In genomic region chr13:48544867-48545266, GRCm38 (mm10) we compare ENCODE assay signal across 8 mouse cellular contexts. TPM values are rescaled to one million over a fixed set of nuclear protein-coding genes. Genes with fewer than 3 reads are reported as not detected.
DNase-seq lines count a peak whose midpoint lies in the region; ATAC-seq and TF ChIP-seq lines count a peak whose summit lies in the region.
"Had no signal": no experiment of that assay in that cellular context is flagged by ENCODE, and none has a peak within 500 bp of the region (broad histone marks: within the 10 kb centered on the region; RNA-seq: fewer than 3 reads in every experiment).

No protein-coding gene starts in this region.

- peak overlapping the region; percentile 91 for H3K4me3 ChIP-seq in lung, postnatal 0 days (ENCODE audit: low read depth, low read length)
- peak overlapping the region; percentile 93 for H3K4me3 ChIP-seq in forebrain, embryonic 14.5 days (ENCODE audit: low read depth, low read length)
- peak overlapping the region; percentile 97 for H3K4me3 ChIP-seq in liver, embryonic 11.5 days (ENCODE audit: low read depth, low read length)
- H3K4me3 ChIP-seq in stomach, postnatal 0 days (ENCODE audit: low read depth, low read length): peak overlapping the region; percentile 96

- WGBS in lung, postnatal 0 days: 18% methylated on average over 4 of the region's 4 CpGs
- 56% methylated on average over 4 of the region's 4 CpGs for WGBS in forebrain, embryonic 14.5 days
- WGBS in liver, embryonic 11.5 days: 28% methylated on average over 4 of the region's 4 CpGs
- 24% methylated on average over 4 of the region's 4 CpGs for WGBS in stomach, postnatal 0 days

- peaks cover 21% of the 10 kb centered on the region; the same call in 1 of the 2 replicates for H3K4me1 ChIP-seq in lung, postnatal 0 days (ENCODE audit: insufficient read depth, low read depth, low read length)
- peaks cover 26% of the 10 kb centered on the region for H3K4me1 ChIP-seq in forebrain, embryonic 14.5 days (ENCODE audit: control insufficient read depth, insufficient read depth, low read length)
- H3K4me1 ChIP-seq in liver, embryonic 11.5 days (replicated peaks; ENCODE audit: control insufficient read depth, insufficient read depth, low read length): peaks cover 27% of the 10 kb centered on the region
- no peaks in the 10 kb centered on the region; the same call in none of the 2 replicates for H3K4me1 ChIP-seq in stomach, postnatal 0 days (replicated peaks; ENCODE audit: control insufficient read depth, insufficient read depth)

- H3K36me3 ChIP-seq in lung, postnatal 0 days (ENCODE audit: insufficient read depth, low read length): no peaks in the 10 kb centered on the region
- no peaks in the 10 kb centered on the region for H3K36me3 ChIP-seq in forebrain, embryonic 14.5 days (ENCODE audit: control insufficient read depth, insufficient read depth, low read length)
- no peaks in the 10 kb centered on the region for H3K36me3 ChIP-seq in liver, embryonic 11.5 days (ENCODE audit: control insufficient read depth, insufficient read depth, low read length)
- H3K36me3 ChIP-seq in stomach, postnatal 0 days (ENCODE audit: control insufficient read depth, insufficient read depth, low read length): no peaks in the 10 kb centered on the region

- ATAC-seq in lung, postnatal 0 days: no peak
- no peak for ATAC-seq in forebrain, embryonic 14.5 days
- ATAC-seq in liver, embryonic 11.5 days (replicated peaks; ENCODE audit: low FRiP score): no peak
- no peak for ATAC-seq in stomach, postnatal 0 days (ENCODE audit: low FRiP score, low TSS enrichment)

- H3K9me3 ChIP-seq in lung, postnatal 0 days (ENCODE audit: low read length): no peaks in the 10 kb centered on the region
- H3K9me3 ChIP-seq in forebrain, embryonic 14.5 days (replicated peaks; ENCODE audit: control insufficient read depth, low read length): no peaks in the 10 kb centered on the region
- no peaks in the 10 kb centered on the region for H3K9me3 ChIP-seq in liver, embryonic 11.5 days (ENCODE audit: control insufficient read depth, low read length)
- no peaks in the 10 kb centered on the region for H3K9me3 ChIP-seq in stomach, postnatal 0 days (ENCODE audit: control insufficient read depth, low read length)

- H3K9ac ChIP-seq in lung, postnatal 0 days (replicated peaks; ENCODE audit: low read depth): peak overlapping the region; percentile 71; the same call in 1 of the 2 replicates
- peak overlapping the region; percentile 98; the same call in 1 of the 2 replicates for H3K9ac ChIP-seq in forebrain, embryonic 14.5 days (ENCODE audit: low read length)
- H3K9ac ChIP-seq in liver, embryonic 11.5 days (ENCODE audit: low read depth, low read length): peak overlapping the region; percentile 89
- peak overlapping the region; percentile 82; the same call in 1 of the 2 replicates for H3K9ac ChIP-seq in stomach, postnatal 0 days (ENCODE audit: low read length)

- no peaks in the 10 kb centered on the region for H3K27me3 ChIP-seq in lung, postnatal 0 days (replicated peaks; ENCODE audit: insufficient read depth, low read length)
- no peaks in the 10 kb centered on the region for H3K27me3 ChIP-seq in forebrain, embryonic 14.5 days (replicated peaks; ENCODE audit: control insufficient read depth, insufficient read depth, low read length)
- H3K27me3 ChIP-seq in liver, embryonic 11.5 days (replicated peaks; ENCODE audit: control insufficient read depth, insufficient read depth, low read length): no peaks in the 10 kb centered on the region
- no peaks in the 10 kb centered on the region for H3K27me3 ChIP-seq in stomach, postnatal 0 days (ENCODE audit: control insufficient read depth, insufficient read depth, low read length)

- peak overlapping the region; percentile 100 for H3K27ac ChIP-seq in lung, postnatal 0 days (ENCODE audit: low read length)
- no peak overlapping the region for H3K27ac ChIP-seq in forebrain, embryonic 14.5 days (ENCODE audit: low read depth, low read length)
- H3K27ac ChIP-seq in liver, embryonic 11.5 days (ENCODE audit: low read depth, low read length): peak overlapping the region; percentile 95
- H3K27ac ChIP-seq in stomach, postnatal 0 days (replicated peaks): no peak overlapping the region

- peak; percentile 19; the same call in 1 of the 2 replicates for TF ChIP-seq EP300 in lung, postnatal 0 days (IDR thresholded peaks at IDR 0.05)
- TF ChIP-seq EP300 in stomach, postnatal 0 days (optimal IDR thresholded peaks at IDR 0.05): no peak

- H3K4me2 ChIP-seq in lung, postnatal 0 days (replicated peaks; ENCODE audit: low read depth, low read length): peak overlapping the region; percentile 66
- H3K4me2 ChIP-seq in forebrain, embryonic 14.5 days (ENCODE audit: low read length): peak overlapping the region; percentile 76
- peak overlapping the region; percentile 75 for H3K4me2 ChIP-seq in liver, embryonic 11.5 days
- H3K4me2 ChIP-seq in stomach, postnatal 0 days (replicated peaks; ENCODE audit: low read depth): peak overlapping the region; percentile 58

- no peak for DNase-seq in lung, postnatal 0 days (ENCODE audit: low spot score)
- no peak for DNase-seq in lung, postnatal 10 days
- DNase-seq in forebrain, embryonic 14.5 days (ENCODE audit: low spot score): no peak
- DNase-seq in liver, embryonic 11.5 days (ENCODE audit: low spot score): no peak
- DNase-seq in stomach, postnatal 0 days (ENCODE audit: low spot score): no peak
- DNase-seq in cerebellum, postnatal 36 days: no peak
- no peak for DNase-seq in adrenal gland, adult (ENCODE audit: inconsistent age in 2 of 2, low spot score in 1 of 2)
- DNase-seq: kidney, postnatal 10 days had no signal

- TF ChIP-seq CTCF in lung, postnatal 0 days (IDR thresholded peaks at IDR 0.05): no peak
- TF ChIP-seq CTCF in stomach, postnatal 0 days (IDR thresholded peaks at IDR 0.05; ENCODE audit: low read depth): no peak

RNA-seq across cellular contexts. Expression of gene A830005F24Rik, which starts 31.5 kb away (rescaled TPM):
- polyA plus RNA-seq in lung, postnatal 0 days (2015; fragmentation: Nextera tagmentation; extraction: Ambion mirVana): 0.41 TPM in 1 of 2 replicates, not detected in the other
- 2.8 and 3.4 TPM in 2 replicates for polyA plus RNA-seq in forebrain, embryonic 14.5 days (2014; fragmentation: Nextera tagmentation; extraction: Ambion mirVana)
- 1.2 and 1.5 TPM in 2 replicates for polyA plus RNA-seq in liver, embryonic 11.5 days (2014; fragmentation: Nextera tagmentation; extraction: Ambion mirVana)
- polyA plus RNA-seq in stomach, postnatal 0 days (2015; fragmentation: Nextera tagmentation; extraction: Ambion mirVana): 0.36 and 0.56 TPM in 2 replicates

RNA-seq across cellular contexts. Expression of gene Zfp169, which starts 31.6 kb away (rescaled TPM):
- 1.3 and 1.6 TPM in 2 replicates for polyA plus RNA-seq in lung, postnatal 0 days (2015; fragmentation: Nextera tagmentation; extraction: Ambion mirVana)
- polyA plus RNA-seq in forebrain, embryonic 14.5 days (2014; fragmentation: Nextera tagmentation; extraction: Ambion mirVana): 6.0 and 7.8 TPM in 2 replicates
- polyA plus RNA-seq in liver, embryonic 11.5 days (2014; fragmentation: Nextera tagmentation; extraction: Ambion mirVana): 2.9 and 3.4 TPM in 2 replicates
- polyA plus RNA-seq in stomach, postnatal 0 days (2015; fragmentation: Nextera tagmentation; extraction: Ambion mirVana): 1.3 and 1.9 TPM in 2 replicates

Comparison
In these comparisons a context has a peak if more than half of its experiments do, and no peak if none do; other contexts are left out.
1. H3K27ac ChIP-seq: peak in lung, postnatal 0 days (single experiment) and liver, embryonic 11.5 days (single experiment); none in forebrain, embryonic 14.5 days (single experiment) and stomach, postnatal 0 days (single experiment).
2. Peak in every context shown above with its lines, with median percentiles within 50 percentile points of each other: H3K4me2 ChIP-seq, H3K4me3 ChIP-seq and H3K9ac ChIP-seq.